Mouse (Mus musculus): ENCODE results near the gene Kif27.
"Not testable (repeated sequence)": the region's sequence is repeated elsewhere in the genome, so short reads cannot be mapped to it uniquely, and the experiment has no call there.

Kif27 gene

DNA sequence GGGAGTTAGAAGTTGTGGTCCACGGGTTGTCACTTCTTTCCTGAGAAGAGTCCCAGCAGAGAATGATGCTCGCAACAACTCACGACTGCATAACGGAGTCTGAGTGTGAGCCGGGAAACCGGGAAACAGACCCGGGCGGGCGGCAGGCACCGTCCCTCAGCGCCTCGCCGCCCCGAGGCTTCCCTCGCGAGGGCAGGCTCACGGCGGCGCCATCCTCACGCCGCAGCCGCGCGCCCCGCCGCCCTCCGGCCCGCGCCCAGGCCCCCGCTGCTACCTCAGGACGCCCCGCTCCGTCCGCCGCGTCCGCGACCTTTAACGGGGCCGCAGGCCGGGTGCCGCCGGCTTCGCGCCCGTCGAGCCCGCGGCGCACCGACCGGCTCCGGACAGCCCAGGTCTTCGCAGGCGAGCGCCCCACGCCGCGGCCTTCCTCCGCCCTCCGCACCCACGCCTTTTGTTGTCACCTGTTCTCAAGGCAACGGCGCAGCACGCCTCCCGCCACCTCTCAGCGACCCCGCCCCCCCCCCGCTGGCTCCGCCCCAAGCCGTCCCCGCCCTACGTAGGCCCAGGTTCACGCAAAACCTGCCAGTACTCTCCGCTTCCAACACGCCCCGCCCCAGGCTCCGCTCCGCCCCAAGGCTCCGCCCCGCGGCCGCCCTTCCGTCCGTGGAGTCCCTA, at the start of gene Kif27:
Gene Kif27, minus strand, starts transcription at position 494 of the 675 bp plus-strand sequence.
- DNase-seq = peak; percentile 89 to 93

DNA sequence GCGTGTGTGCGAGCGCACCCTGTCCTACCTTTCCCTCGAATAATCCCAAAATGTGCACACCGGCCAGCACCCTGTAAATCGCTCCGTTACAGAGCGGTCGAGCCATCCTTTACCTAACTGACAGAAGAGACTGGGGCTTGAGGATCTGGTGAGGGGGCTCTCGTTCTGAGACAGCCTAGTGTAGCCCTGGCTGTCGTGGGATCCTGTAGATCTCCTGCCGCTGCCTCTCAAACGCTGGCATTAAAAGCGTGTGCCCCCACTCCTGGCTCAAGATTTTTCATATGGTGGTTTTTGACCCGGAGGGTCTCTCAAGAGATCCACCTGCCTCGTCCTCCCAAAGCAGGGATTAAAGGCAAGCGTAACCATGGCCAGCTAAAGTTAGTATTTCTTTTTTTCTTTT, 44.3 kb upstream of the Kif27 start, which contains the start of gene Hnrnpk:
Gene Hnrnpk, minus strand, starts transcription at position 101 of the 400 bp plus-strand sequence.
- not testable (repeated sequence) for DNase-seq

DNA sequence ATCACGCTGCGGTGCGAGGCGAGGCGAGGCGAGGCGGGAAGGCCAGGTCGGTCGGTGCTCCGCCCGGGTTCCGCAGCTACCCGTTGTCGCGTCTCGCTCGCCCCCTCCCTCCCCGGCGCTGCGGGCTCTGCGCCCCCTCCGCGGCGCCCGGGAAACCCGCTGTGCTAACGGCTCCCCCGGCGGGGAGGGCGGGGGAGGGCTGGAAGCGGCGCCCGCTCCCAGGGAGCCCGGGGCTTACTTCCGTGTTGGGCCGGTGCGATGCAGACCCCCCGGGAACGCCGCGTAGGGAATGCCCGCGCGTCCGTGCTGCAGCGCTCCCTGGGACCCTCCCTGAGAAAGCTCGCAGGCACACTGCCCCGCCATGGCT, 43.8 kb upstream of the Kif27 start:
- peak; percentile 88 to 93 for DNase-seq

DNA sequence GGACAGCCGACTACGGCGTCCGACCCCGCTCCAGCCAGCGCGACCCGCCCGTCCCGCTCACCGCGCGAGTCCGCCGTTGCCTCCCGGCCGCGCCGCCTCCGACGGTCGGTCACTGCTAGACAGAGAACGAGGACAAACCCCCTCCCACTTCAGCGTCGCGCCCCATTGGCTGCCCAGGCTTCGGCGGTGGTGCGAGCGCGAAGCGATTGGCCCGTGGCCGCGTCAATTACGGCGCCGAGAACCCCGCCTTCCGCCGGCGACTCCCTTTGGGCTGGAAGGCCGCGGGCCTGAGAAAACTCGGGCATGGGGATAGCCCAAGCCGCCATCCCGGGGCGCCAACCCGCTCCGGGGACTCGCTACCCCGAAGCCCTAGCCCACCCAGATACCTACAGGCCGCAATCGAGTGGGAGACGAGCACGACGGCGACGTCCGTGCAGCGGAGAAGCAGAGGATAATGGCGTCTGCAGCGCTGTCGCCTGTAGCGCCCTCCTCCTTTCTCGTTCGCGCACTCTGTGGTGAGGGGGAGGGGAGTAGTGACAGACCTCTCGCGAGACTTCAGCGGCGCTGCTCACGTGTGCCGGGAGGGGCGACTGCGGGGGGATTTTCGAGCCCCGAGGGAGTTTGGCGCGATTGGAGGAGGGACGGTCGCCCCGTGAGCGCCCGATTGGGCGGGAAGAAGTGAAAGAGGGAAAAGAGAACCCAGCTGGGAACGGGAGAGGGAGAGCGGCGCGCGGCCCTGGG, 43.3 kb upstream of the Kif27 start, which contains the start of gene Rmi1:
Gene Rmi1, plus strand, starts transcription at position 246 of the 741 bp plus-strand sequence.
- peak; percentile 97 to 98 for DNase-seq

DNA sequence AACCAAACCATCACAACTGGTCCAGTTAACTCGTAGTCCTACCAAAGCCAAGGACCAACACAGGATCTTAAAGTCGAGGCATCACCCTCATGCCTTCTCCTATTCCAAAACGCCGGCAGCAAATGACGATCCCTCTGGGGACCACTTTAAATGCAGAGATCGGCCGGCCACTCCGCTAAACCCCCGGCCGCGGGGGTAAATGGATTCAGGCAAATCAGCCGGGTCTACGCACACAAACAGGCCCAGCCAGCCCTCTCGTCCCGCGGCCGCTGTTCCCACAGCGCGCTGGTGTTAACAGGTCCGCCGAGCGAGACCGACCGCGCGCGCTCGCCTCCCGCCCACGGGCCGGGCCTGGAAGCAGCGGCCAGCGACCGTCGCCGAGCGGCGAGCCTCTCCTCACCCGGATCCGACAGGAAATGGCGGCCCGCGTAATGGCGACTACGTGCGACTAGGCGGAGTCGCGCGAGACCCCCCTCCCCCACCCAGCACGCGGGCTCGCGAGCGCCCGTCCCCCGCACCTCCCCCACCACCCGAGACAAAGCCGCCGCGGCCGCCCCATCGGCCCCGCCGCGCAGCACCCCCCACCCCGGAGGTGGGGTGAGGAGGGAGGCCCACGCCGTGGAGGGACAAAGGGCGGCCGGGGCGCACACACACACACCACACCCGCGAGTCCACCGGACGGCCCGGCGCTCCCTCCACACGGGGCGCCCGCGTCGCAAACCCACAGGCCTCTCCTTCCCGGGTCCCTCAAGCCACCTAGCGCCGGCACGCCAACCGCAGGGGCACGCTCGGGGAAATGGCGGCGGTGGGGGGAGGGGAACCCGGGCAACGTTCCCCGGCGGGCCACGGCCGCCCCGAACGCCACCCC, 42.4 kb upstream of the Kif27 start:
- DNase-seq = peak; percentile 79 to 91

DNA sequence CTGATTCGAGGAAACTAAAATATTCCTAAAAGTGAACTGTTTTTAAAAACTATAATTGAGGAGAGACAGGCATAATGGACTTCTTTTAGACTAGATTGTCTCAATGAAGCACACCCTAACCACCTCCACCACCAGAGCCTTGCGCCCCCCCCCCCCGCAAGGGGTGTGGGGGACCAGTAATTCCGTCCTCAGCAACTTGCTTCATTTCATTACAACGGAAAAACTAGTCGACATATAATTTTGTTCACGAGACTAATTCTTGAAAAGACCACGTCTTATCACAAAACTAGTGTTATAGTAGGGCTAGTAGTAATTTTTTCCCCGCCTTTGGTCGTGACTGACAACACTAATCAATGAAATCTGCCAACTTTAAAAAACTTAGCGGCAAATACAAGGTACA, 41.7 kb upstream of the Kif27 start:
- no peak for DNase-seq

DNA sequence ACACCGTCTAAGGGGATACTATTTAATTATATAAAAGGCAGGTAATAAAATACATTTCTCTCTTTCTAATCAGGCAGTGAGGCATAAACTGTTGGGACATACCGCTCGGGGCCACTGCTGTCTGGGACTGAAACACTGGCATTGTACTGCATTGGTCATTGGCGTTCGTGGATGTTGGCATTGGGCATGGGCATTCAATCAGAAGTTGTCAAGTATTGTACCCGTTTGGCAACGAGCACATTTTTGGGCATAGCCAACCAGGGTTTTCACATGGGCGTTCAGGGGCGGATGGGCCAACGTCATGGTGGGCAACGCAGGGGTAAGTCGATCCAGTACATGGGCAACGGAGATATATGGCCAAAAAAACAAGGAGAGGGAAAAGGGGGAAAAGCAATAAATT, 38.7 kb upstream of the Kif27 start:
- no peak for DNase-seq

DNA sequence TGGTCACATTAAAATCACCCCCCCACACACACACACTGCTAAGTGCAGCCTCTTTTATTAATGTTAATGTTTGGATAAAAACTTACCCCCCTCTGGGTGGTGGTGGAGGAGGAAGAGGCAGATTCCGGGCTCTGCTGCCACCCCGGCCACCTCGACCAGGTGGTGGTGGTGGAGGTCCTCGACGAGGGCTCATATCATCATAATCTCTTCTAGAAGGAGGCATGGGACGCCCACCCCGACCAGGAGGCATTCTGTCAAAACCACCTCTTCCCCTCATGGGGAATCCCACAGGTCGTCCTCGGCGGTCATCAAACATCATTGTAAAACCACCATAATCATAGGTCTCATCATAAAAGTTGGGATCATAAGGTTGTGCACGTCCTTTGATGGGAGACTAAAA, 35.5 kb upstream of the Kif27 start:
- DNase-seq = not testable (repeated sequence)

DNA sequence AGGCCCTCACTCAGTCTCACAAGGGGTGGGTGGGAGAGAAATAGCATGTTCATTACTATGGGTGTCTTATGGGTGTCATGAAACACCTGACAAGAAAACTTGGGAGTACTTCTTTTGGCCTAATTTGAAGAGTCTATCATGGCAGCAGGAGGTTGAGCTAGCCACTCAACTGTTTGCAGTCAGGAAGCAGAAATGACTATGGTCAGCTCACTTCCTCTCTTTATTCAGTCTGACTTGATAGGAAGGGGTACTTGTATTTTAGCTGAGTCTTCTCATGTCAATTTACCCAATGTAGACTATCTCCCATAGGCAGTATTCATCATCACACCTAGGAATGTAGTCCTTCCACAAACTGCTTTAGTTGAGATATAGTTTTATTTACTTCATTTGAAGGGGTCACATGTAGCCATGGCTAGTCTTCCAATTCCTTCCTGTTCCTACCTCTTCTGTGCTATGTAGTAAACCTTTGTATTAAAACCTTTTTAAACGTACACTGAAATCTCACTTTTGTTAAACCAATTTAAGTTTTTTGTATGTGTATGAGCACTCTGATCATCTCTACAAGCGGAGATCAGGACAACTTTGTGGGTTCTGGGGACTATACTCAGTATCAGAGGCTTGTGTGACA, 30.5 kb upstream of the Kif27 start:
- DNase-seq = no peak

DNA sequence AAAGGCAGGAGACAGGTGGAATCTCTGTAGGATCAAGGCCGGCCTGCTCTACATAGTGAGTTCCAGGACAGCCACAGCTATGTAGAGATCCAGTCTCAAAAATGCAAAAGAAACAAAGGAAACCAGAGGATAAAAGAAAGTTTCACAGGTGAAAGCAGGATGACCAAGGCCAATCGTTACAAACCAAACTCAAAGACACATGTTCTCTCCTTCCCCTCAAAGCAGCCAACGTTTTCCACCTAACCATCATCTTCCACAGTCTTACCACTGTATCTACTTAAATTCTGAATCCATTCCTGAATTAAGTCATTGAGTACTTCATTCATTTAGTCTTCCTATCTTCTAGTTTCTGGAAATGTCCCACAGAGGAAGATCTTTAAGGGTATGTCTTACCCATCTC, 29.5 kb upstream of the Kif27 start:
- no peak for DNase-seq

DNA sequence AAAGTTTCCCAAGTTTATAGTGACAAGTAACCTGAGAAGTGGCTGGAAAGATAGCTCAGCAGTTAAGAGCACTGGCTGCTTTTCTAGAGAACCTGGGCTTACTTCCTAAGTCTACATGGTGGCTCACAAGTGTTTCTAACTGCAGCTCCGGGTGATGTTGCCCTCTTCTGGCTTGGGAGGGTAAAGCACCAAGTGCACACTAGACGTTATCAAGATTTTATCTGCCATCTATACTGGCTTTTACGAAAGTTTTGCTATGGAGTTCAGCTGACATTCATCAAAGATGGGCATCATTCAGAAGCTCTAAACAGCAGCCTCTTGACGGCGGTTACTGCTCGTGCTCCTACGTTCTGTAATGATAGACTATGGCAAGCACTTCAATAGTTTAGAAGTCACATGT, 29.0 kb upstream of the Kif27 start:
- DNase-seq = peak; percentile 72 to 88

DNA sequence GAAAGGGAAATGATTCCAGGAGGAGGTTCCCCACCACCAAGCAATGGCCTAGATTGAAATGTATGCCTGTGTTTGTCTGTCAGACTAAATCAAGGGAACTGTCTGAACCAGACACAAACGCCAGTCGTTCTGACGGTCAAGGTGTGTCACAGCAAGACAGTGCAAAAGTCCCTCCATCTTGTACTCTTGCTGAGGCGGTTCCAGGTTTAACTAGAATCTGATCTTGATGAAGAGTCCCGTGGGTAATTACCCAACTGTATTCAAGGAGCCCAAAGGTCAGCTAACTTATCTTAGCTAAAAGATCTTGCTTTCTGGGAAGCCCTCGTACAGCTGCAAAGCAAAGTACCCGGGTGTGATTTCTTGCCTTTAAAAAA, 26.6 kb upstream of the Kif27 start:
- no peak for DNase-seq

DNA sequence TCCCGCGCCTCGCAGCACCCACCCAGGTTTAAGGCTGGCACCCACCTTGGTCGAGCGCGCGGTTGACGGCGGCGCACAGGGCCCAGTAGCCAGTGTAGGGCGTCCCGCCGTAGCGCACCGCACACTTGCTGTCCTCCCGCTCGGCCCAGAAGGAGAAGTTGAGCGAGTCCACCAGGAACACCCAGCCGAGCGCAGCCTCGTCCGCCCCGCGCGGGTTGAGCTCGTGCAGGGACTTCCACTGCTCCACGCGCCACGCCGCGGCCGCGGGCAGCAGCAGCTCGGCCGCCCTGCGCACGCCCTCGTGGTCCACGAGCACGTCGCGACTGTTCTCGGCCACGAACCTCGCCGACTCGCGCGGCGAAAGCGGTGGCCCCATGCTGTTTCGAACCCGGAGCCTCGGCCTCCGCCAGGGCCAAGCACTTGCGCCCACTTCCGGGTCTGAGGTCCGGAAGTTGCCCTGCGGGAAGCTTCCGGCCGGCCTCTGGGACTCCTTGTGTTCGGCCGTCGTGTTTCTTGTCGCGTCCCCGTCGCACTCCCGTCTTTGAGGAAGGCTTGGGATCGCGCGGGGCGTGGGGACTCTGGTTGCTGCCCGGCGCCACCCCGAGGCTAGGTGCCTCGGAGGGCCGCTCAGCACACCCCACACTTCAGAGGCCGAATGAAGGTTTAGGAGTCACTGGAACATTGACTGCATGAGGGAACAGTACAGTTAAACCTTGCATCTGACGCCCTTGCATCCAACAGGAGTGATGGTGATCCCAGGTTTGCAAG, 26.0 kb upstream of the Kif27 start, which contains the start of gene 2210016F16Rik:
Gene 2210016F16Rik, minus strand, starts transcription at position 447 of the 768 bp plus-strand sequence.
- peak; percentile 64 to 82 for DNase-seq

DNA sequence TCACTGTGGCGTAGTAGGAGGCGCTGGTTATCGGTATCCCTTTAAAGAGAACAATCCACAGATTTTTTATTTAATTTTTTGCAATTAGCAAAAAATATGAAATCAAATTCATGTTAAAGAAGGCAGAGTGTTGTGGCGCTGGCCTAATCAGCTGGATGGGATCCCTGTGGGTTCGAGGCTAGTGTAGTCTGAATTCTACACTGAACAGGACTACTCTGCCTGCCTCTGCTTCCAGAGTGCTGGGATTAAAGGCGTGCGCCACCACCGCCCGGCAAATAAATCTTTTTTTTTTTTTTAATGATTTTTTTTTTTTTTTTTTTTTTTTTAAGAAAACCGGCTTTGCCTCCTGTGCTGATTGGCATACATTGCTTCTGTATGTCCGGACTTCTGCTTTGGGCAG, 25.4 kb upstream of the Kif27 start:
- no peak for DNase-seq

DNA sequence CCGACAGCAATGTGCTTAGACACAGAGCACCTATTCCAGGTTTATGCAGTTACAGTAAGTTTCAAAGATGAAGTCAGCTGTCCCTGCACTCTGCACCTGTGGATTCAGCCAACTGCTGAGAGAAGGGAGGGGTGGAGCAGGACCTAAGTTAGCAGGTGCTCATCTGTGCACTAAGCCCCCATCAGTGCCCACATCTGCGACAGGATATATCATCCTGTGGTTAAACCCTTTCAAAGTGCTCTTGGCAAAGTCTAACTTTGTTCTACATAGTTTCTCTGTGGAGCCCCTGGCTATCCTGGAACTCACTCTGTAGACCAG, 14.2 kb upstream of the Kif27 start:
- DNase-seq = no peak

DNA sequence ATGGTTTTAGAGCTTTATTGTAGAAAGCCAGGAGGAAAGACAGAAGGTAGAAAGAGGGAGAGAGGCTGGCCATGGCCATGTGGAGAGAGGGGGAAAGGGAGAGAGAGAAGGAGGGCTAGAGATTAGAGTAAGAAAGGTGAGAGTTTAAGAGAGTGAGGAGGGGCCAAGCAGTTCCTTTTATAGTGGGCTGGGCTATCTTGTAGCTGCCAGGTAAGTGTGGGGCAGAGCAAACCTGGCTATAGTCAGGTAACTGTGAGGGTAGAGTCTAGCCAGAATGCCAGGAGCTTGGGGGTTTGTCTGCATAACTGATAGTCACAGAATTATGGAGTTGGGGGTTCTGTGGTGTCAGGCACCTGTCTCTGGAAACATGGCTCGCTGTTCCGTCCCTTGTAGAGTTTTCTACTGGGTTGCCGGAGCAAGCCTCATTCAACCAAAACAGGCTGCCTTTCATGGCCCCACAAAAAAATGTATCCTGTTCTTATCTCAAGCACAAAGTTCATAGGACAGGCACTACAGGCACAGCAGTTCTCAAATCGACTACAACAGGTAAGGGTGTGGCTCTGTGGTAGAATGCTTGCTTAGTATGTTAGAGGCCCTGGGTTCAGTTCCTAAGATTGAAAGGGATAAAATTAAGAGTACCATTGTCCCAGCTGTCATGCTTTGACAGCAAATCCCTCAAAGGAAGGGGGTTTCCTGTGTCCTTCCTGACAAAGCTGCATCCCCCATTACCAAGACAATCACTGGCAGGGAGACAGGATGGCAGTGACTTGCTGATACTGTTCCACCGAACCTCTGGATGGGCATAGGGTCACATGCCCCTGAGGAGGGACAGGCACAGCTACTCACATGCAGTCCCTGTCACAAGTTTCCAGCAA, 13.6 kb upstream of the Kif27 start:
- DNase-seq = no peak

DNA sequence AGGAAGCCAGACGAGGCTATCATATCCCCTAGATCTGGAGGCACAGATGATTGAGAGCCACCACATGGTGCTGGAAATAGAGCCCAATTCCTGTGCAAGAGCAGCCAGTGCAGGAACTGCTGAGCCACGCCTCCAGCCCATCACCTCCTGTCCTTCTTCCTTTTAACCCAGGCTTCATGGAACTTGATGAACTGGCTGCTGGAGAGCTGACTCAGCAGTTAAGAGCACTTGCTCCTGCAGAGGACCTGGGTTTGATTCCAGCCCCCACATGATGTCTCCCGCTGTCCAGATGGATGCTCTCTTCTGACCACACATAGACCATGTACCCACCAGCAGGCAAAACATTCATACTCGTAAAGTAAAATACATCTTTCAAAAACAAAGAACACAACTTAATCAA, 9.9 kb upstream of the Kif27 start:
- DNase-seq = no peak

DNA sequence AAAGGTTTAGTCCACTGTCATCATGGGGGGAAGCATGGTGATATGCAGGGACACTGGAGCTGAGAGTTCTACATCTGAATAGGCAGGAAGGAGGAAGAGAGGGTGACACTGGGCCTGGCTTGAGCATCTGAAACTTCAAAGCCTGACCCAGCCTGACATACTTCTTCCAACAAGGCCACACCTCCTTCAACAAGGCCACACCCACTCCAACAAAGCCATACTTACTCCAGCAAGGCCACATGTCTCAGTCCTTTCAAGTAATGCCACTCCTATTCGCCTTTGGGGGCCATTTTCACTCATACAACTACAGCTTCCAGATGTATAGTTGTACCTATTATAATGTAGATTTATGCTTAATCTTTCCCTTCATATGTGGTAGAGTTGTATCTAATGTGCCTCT, 8.7 kb upstream of the Kif27 start:
- DNase-seq = no peak

DNA sequence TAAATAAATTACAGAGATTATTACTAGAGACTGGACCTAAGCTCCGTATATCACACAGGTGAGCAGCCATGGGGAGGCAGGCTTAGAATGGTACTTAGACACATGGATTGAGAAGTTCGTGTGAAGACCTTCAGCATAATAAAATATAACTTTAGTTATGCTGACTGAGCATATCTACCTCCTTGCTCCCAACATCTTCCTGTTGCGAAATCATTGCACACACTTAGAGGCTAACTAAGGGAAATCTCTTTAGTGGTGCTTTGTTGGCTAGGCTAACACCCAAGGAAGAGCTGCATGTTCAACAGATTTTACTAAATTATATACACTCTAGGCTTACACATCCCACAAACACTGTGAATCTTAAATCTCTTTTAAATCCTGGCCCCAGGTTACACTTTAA, 7.5 kb upstream of the Kif27 start:
- no peak for DNase-seq

DNA sequence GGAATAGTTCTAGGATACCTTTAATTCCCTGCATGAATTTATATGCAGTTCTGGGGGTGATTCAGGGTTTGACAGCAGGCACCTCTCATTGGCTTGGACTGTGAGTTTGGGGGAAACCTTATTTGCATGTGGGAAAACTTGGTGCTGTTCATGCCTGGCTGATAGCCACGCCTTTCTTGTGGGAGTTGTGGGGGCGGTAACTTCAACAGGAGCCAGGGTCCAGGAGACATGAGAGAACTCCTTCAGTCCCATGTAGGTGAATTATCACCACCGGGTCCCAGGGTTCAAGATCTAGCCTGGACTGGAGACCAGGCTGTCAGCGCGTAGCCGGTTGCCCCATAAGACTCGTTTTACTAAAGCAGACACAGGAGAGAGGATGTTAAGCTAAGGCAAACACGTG, 6.3 kb upstream of the Kif27 start:
- peak in 1 of 2 experiments; percentile 27 for DNase-seq

Data from kidney, postnatal 36 days (tissue).